Mouse (Mus musculus) gastrocnemius, adult 8-10 months (tissue): ENCODE results near the gene Rrp1. TPM values are rescaled to one million over a fixed set of nuclear protein-coding genes. Genes with fewer than 3 reads are reported as not detected.

Source experiments
- DNase-seq, 2 experiments: peaks; one replicate each; pipeline ENCODE4 v3.0.0; 2022; ENCODE audit warnings: low spot score in 2 of 2
- microRNA-seq: library from miRNA; unstranded; fragments of <30 nt; microRNA quantifications from one replicate; pipeline ENCODE4 v1.2.0, GENCODE M21; 2022
- total RNA-seq, 4 experiments: library from RNA; stranded (reverse); gene quantifications; 2 replicates each; pipeline ENCODE4 v1.2.4; 2022

The Rrp1 gene
- total RNA-seq, 4 experiments from 2014 or later = 54.6 to 63.3 (median 59.5) TPM

DNA sequence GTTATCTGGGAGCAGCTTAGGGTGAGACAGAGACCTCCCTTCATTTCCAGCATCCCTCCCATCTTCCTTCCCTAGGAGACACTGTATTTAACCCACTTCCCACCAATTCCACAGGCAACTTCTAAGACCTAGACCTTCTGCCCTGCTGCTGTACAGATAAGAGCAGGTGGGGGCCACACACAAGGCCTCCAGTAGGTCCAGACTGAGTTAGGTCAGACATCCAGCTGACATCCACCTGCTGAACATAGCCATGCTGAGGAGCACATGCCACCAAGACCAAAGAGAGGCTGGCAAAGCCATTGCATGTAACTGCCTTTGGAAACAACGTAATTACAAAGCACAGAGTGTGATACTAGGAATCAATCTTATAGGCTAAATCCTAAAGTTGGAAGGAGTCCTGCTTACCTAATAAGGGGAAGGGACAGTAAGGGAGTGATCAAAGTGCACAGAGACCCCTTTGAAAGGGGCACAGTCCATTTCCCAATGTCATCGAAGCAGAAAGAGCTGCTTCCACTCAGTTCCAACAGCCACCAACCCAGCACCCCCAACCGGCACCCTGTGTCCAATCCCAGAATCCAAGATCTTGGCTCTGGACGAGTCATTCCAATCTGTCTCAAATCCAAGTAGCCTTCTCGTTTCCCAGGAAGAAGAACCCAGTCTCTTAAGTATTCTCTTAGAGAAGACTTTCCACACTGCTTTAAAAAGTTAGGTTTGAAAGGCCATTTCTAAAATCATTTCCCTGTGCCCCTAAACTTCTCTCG lies 61.9 kb downstream of the Rrp1 start:
- DNase-seq = no peak

Small RNA genes within 50 kb of the gene (microRNA-seq; reads per million reads assigned to microRNA genes)
- gene Mir6410 (not detected), gene Mir6907 (not detected), gene Mir6908 (not detected)

Other genes with a start within 250 kb of the Rrp1 start
- gene D10Jhu81e, start 243.3 kb downstream of the Rrp1 start, total RNA-seq = 100 to 1,000 TPM; 250 to 278 (median 260) TPM
- 10 to 100 TPM; 10.3 to 12.0 (median 11.5) TPM for gene Pwp2, start 227.9 kb downstream of the Rrp1 start, total RNA-seq
- 10 to 100 TPM; 36.9 to 57.4 (median 42.2) TPM for gene Trappc10, start 168.4 kb downstream of the Rrp1 start, total RNA-seq
- 100 to 1,000 TPM; 107 to 126 (median 122) TPM for gene Agpat3, start 60.6 kb downstream of the Rrp1 start, total RNA-seq
- gene Cstb, start 12.6 kb upstream of the Rrp1 start, total RNA-seq = 10 to 100 TPM in 3 of 4 experiments, 1 to 10 TPM in 1; 7.8 to 12.6 (median 11.0) TPM
- 1 to 10 TPM; 5.0 to 6.9 (median 6.3) TPM for gene Pdxk, start 51.9 kb upstream of the Rrp1 start, total RNA-seq
- not detected for gene Olfr1358, start 104.4 kb upstream of the Rrp1 start, total RNA-seq
- 10 to 100 TPM in 3 of 4 experiments, 1 to 10 TPM in 1; 8.9 to 14.2 (median 10.5) TPM for gene Ilvbl, start 161.3 kb upstream of the Rrp1 start, total RNA-seq
- gene Syde1, start 178.9 kb upstream of the Rrp1 start, total RNA-seq = 1 to 10 TPM; 2.2 to 3.6 (median 2.6) TPM
- not detected for gene Olfr1357, start 205.0 kb upstream of the Rrp1 start, total RNA-seq